Mouse (Mus musculus) lung, postnatal 0 days (tissue): Measurements from ENCODE around the gene Adamts17.

Source experiments
- CTCF ChIP-seq: IDR thresholded peaks from 2 replicates; pipeline ENCODE4 v1.5.1; 2016; ENCODE audit warnings: antibody characterized with exemption, mild to moderate bottlenecking
- EP300 ChIP-seq: IDR thresholded peaks from 2 replicates; pipeline ENCODE4 v1.6.1; 2016; ENCODE audit warnings: antibody characterized with exemption, mild to moderate bottlenecking, control low read depth

DNA sequence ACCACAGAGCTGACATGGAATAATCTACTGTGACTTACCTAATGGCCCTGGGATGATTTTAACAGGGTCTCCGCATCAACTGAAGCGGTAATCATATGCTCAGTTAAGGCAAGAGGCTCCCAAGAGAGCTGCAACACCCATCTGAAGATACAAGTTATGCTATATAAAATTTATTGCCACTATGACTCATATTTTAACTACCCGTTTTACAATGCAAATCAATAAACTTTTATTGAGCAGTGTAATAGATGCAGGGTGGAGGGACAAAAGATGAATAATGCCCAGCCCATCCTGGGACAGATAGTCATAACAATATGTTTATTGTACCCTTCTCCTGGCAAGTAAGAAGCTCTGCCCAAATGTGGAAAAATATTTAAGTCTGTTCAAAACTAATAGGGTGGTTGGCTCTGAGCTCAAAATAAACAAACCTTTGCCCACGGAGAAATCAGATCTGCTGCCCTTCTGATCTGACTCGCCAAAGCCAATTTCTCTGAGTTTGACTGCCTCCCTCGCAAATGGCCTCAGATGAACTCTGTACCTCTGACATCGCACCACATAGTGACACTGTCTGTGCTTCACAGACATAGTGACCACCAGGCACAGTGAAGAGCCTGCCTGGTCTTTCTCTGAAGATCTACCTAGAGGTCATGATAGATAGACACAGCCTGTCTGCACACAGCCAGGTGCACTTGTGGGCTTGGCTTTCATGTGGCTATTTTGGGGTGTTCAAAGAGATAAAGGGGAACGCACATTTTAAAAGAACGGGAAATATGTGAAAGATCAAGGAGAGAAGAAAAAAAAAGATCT lies 329.4 kb downstream of the Adamts17 start:
- TF ChIP-seq CTCF: no peak
- TF ChIP-seq EP300: no peak
